Mouse (Mus musculus): ENCODE data around the gene Haao.

Gene Haao

GRCm38 (mm10) chr17:83839132-83839531 lies 8.6 kb downstream of the Haao start:
- ATAC-seq (ENCODE audit: insufficient number of reproducible peaks, low FRiP score, low TSS enrichment), result no peak

GRCm38 (mm10) chr17:83837659-83838190 lies 10.0 kb downstream of the Haao start:
- ATAC-seq (ENCODE audit: insufficient number of reproducible peaks, low FRiP score, low TSS enrichment), result no peak

- no peak for ATAC-seq (ENCODE audit: insufficient number of reproducible peaks, low FRiP score, low TSS enrichment)
Observed at GRCm38 (mm10) chr17:83836048-83836447, 11.7 kb downstream of the Haao start.

DNA sequence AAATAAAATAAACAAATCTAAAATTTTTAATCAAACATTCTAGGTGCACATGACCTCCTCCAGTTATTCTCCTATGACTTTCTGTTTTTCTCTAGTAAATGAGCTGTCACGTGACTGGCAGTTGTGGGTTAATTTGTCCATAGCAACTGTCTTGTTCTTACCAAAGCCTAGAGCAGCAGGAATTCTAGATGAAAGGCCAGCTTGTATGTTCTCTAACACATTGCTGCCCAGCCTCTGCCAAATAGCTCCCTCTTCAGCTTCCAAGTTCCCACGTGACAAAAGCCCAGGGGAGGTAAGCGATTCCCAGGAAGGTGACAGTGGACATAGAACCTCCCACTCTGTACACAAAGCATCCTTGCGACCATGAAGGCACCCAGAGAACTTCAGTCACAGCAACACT lies 13.6 kb downstream of the Haao start:
- ATAC-seq (ENCODE audit: insufficient number of reproducible peaks, low FRiP score, low TSS enrichment), result no peak

DNA sequence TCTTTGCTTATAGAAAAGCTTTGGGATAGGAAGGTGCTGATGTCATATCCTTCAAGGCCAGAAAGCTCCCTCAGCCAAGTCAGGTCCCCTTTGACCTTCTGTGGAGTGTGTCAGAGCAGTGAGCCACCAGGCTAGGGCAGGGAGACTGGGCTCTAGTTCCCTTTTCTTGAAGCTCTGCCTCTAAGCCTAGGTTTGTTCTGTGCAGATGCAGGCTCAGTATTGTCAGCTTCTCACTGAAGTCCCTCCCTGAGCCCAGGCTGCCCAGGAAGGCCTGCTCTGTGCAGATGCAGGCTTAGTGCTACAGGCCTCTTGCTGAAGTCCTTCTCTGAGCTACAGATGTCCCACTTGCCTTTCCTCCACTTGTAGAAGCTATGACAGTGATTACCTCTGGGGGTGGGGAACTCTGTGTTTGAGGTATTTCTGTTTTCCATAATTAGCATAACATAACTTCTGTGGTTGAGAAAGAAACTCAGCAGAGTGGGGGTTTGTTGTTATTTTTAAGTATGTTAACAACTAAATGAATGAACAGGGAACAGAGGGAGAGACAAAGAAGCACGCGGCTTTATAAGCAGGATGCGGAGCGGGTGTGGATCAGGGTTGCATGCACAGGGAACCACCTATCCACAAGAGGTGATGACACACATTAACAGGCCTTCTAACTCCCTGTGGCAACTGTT lies 17.0 kb downstream of the Haao start:
- ATAC-seq (ENCODE audit: insufficient number of reproducible peaks, low FRiP score, low TSS enrichment), result no peak

DNA sequence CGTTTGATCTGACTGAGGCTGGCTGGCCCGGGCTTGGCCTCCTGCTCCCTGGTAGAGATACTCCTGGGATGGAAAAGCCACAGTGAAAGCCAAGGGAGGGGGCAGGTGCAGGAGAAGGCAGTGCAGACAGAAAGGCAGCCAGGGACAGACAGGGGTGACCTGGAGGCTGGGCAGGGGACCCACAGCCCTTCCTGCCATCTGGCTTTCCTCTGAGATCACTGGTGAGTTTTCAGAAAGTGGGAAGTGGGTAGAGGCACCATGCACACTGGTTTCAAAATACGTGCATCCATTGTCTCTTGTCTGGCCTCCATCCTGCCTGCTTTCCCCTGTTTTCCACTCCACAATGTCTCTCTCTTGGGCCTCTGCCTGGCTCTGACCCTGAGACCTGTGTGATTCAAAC lies 18.4 kb downstream of the Haao start:
- ATAC-seq (ENCODE audit: insufficient number of reproducible peaks, low FRiP score, low TSS enrichment), result no peak

DNA sequence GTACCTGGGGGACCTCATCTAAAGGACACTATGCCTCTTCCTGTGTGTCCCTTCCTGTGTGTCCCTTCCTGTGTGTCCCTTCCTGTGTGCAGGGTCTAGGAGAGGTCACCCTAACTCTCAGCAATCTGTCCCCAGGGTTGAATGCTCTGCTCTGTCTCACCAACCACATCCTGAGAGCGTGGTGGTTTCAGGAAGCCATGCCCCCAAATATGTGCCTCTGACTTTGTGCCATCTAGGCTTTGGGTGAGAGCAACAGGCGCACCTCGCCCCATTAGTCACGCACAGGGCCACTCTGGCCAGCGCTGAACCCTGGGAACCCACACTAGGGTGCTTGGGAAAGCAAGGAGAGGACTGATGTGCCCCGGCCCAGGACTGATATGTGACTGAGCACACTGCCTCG lies 23.9 kb downstream of the Haao start:
- no peak for ATAC-seq (ENCODE audit: insufficient number of reproducible peaks, low FRiP score, low TSS enrichment)

DNA sequence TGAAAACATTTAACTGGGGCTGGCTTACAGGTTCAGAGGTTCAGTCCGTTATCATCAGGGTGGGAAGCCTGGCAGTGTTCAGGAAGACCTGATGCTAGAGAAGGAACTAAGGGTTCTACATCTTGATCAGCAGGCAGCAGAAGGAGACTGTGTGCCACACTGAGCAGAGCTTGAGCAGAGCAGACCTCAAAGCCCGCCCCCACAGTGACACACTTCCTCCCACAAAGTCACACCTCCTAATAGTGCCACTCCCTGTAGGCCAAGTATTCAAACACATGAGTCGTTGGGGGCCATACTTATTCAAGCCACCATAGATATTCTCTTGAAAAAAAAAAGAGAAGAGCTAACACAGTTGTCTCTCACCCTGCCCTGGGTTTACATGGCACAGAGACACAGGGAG lies 25.9 kb downstream of the Haao start:
- no peak for ATAC-seq (ENCODE audit: insufficient number of reproducible peaks, low FRiP score, low TSS enrichment)

- ATAC-seq (ENCODE audit: insufficient number of reproducible peaks, low FRiP score, low TSS enrichment), result no peak
Observed at GRCm38 (mm10) chr17:83820701-83821100, 27.1 kb downstream of the Haao start.

DNA sequence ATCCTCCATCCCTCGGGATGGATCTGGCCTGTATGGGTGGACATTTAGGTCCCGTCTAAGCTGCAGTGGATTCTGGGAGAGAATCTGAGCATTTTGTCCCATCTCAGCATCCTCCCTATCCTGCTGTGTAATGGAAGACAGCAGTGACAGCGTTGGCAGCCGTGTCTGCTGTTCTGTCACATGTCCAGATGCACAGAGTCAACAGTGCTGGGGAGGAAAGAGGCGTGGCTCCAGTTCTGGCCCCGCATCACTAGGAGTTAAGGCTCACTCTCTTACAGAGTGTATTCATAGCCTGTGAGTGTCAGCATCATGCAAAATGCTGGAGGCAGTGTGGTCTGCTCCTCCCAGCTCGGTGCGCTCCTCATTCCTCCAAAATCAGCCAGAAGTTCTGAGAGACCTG lies 28.3 kb downstream of the Haao start:
- no peak for ATAC-seq (ENCODE audit: insufficient number of reproducible peaks, low FRiP score, low TSS enrichment)

DNA sequence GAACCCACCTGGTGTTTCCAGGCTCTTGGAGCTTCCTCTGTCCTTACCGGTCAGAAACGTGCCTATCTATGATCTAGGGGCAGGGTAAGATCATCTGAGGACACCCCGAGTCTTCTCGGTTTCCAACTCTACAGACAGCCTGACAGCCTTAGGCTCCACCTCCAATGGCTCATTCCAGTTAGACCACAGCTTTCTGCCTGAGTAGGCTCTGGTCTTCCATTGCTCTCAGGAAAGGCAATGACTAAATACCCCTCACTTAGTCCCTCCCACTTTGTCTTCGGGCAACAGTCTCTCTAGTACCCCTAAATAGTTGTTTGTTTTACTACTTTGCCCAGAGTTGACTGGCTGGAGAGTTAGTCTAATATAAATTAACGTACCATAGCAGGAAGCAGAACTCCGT lies 30.8 kb downstream of the Haao start:
- no peak for ATAC-seq (ENCODE audit: insufficient number of reproducible peaks, low FRiP score, low TSS enrichment)

DNA sequence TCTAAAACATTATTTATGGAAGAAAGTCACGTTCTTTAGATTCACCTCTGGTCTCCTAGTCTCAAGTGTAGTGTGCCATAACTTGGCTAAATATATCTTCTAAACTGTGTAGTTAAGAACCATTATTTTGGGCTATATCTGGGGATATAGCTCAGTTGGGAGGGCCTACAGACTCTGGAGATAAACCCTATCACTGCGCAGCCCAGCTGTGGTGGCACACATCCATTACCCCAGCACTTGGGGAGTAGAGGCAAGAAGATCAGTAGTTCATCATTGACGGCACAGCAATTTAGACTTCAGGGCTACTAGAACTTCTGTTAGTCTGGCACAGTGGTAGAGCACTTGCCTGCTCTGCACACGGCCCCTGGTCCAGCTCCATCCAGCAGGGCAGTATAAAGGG lies 34.7 kb downstream of the Haao start:
- ATAC-seq (ENCODE audit: insufficient number of reproducible peaks, low FRiP score, low TSS enrichment), result no peak

DNA sequence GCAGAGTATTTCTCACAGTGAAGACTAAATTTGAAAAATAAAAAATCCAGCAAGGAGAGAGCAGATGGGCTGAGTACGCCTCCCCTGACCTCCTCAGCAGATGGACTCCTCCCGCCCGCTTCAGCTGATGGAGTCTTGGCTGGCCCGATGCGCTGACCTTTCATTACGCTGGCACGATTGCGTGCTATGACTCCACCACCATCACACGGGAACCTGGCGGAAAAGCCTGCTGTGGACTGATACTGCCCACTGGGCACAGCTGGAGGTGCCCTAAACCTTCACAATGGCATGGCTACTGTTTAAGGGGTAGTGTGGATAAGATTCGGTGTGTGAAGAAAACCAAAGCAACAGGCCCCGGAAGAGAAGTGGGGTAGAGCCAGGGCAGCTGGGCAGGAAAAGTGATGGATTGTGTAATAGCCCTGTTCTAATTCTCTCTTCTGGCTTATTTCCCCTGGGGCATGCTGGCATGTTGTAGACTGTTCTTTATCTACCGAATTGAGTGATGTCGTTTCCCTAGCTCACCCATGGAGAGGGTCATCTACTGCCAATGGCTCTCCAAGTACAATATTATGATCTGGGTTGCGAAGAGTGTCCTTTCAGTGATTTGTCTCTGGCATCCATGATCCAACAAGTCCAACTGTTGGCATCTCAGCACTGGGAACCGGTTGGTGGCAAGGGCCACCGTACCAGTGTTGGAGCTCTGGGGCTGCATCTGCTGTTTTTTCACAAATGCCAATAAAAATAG lies 35.4 kb downstream of the Haao start:
- peak; percentile 87 for ATAC-seq (ENCODE audit: insufficient number of reproducible peaks, low FRiP score, low TSS enrichment)

DNA sequence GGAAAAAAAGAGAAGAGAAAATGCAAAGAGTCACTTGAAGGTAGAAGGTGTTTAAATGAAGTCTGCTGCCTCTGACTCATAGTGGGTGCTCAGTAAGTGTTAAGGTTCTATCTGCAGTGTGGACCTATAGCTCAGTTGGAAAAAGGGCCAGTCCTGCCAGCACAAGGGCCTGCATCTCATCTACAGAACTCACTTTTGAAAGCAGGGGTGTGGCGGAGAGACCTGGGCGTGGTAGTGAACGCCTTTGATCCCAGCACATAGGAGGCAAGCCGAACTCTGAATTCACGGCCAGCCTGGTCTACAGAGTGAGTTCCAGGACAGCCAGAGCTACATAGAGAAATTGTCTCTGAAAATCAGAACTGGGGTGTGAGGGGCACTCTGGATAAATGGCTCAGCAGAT lies 37.5 kb downstream of the Haao start:
- ATAC-seq (ENCODE audit: insufficient number of reproducible peaks, low FRiP score, low TSS enrichment), result no peak

GRCm38 (mm10) chr17:83809197-83809829 lies 38.5 kb downstream of the Haao start:
- no peak for ATAC-seq (ENCODE audit: insufficient number of reproducible peaks, low FRiP score, low TSS enrichment)

DNA sequence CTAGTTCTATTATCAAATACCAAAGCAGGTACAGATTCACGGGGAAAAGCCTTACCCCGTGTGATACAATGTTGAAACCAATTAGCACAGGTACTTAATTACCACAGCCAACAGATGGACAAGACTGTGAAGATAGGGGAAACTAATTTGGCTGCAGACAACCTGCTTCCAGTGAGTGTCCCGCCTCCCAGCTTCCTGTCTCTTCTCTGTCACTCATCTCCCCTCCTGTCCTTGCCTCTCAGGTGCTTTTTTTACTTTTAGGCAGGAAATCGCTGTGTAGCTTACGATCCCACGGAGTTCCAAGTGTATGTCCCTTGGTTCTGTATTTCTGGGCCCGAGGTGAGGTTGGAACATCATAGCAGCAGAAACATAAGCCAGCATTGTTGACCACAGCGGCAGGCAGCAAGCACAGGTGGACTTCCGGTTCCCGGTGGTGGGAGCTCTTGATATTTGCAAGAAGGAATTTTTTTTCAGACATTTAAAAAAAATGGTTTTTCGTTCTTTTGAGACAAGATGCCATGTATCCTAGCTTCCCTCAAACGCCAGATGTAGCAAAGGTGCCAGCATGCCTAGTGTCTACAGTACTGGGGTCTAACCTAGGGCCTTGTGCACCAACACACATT lies 39.2 kb downstream of the Haao start:
- no peak for ATAC-seq (ENCODE audit: insufficient number of reproducible peaks, low FRiP score, low TSS enrichment)

- no peak for ATAC-seq (ENCODE audit: insufficient number of reproducible peaks, low FRiP score, low TSS enrichment)
Observed at GRCm38 (mm10) chr17:83807778-83808398, 39.9 kb downstream of the Haao start.

- ATAC-seq (ENCODE audit: insufficient number of reproducible peaks, low FRiP score, low TSS enrichment), result no peak
Observed at GRCm38 (mm10) chr17:83807345-83807744, 40.4 kb downstream of the Haao start.

GRCm38 (mm10) chr17:83805078-83805477 lies 42.7 kb downstream of the Haao start:
- no peak for ATAC-seq (ENCODE audit: insufficient number of reproducible peaks, low FRiP score, low TSS enrichment)

- ATAC-seq (ENCODE audit: insufficient number of reproducible peaks, low FRiP score, low TSS enrichment), result no peak
Observed at GRCm38 (mm10) chr17:83803987-83804386, 43.8 kb downstream of the Haao start.

All from cerebellum, adult (tissue).